ENCODE assay signal across 7 mouse cellular contexts in the genomic region with DNA sequence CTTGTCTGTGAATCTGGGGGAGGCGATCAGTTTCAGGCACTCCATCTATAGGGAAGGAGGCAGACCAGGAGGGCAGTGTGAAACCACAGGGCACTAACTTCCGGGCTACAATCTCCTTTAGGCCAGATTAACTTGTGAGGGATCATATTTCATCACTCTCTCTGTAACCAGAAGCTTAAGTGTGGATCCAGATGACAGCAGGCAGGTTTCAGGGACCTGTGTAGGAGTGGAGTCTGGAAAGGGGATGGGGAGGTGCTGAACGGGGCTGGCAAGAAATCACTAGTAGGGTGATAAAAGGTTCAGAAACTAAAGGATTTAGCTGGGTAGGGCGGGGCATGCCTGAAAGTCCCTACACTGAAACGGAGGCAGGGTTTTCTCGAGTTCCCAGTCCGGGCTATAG. TPM values are rescaled to one million over a fixed set of nuclear protein-coding genes. Genes with fewer than 3 reads are reported as not detected.
DNase-seq lines count a peak whose midpoint lies in the region; ATAC-seq and TF ChIP-seq lines count a peak whose summit lies in the region.

No protein-coding gene starts in this region.

- H3K36me3 ChIP-seq in lung, embryonic 15.5 days: 0 out of 2 replicates have a peak, but pooled peaks cover 5% of the 10 kb centered on the region
- H3K36me3 ChIP-seq in forebrain, embryonic 11.5 days (ENCODE audit: control insufficient read depth, insufficient read depth, low read length): no peaks in the 10 kb centered on the region
- peaks cover 41% of the 10 kb centered on the region for H3K36me3 ChIP-seq in liver, embryonic 12.5 days
- H3K36me3 ChIP-seq in stomach, postnatal 0 days (ENCODE audit: control insufficient read depth, insufficient read depth, low read length): peaks cover 4% of the 10 kb centered on the region; the same call in 1 of the 2 replicates

- DNase-seq in lung, postnatal 14 days: no peak
- no peak for DNase-seq in forebrain, embryonic 11.5 days (ENCODE audit: low spot score)
- DNase-seq in stomach, postnatal 0 days (ENCODE audit: low spot score): peak; percentile 36
- no peak for DNase-seq in left cerebral cortex, adult 8-10 months (ENCODE audit: low spot score in 2 of 2)

- no peaks in the 10 kb centered on the region for H3K9me3 ChIP-seq in lung, embryonic 15.5 days
- H3K9me3 ChIP-seq in forebrain, embryonic 11.5 days (ENCODE audit: control insufficient read depth, low read length): no peaks in the 10 kb centered on the region
- no peaks in the 10 kb centered on the region for H3K9me3 ChIP-seq in liver, embryonic 12.5 days (replicated peaks)
- H3K9me3 ChIP-seq in stomach, postnatal 0 days (ENCODE audit: control insufficient read depth, low read length): no peaks in the 10 kb centered on the region

- H3K9ac ChIP-seq in lung, embryonic 15.5 days: peak overlapping the region; percentile 57; the same call in 1 of the 2 replicates
- H3K9ac ChIP-seq in forebrain, embryonic 11.5 days (ENCODE audit: low read length): peak overlapping the region; percentile 71
- H3K9ac ChIP-seq in liver, embryonic 12.5 days: peak overlapping the region; percentile 67
- H3K9ac ChIP-seq in stomach, postnatal 0 days (ENCODE audit: low read length): peak overlapping the region; percentile 63; the same call in 1 of the 2 replicates

- no peak for TF ChIP-seq CTCF in stomach, postnatal 0 days (IDR thresholded peaks at IDR 0.05; ENCODE audit: low read depth)

- peak overlapping the region; percentile 95 for H3K4me2 ChIP-seq in lung, embryonic 15.5 days
- H3K4me2 ChIP-seq in forebrain, embryonic 11.5 days (ENCODE audit: low read depth, low read length, severe bottlenecking): peak overlapping the region; percentile 89
- H3K4me2 ChIP-seq in liver, embryonic 12.5 days: peak overlapping the region; percentile 94
- H3K4me2 ChIP-seq in stomach, postnatal 0 days (replicated peaks; ENCODE audit: low read depth): peak overlapping the region; percentile 95

- WGBS in lung, embryonic 15.5 days: 5% methylated on average over 7 of the region's 7 CpGs
- WGBS in forebrain, embryonic 11.5 days: 1% methylated on average over 7 of the region's 7 CpGs
- WGBS in liver, embryonic 12.5 days (ENCODE audit: insufficient replicate concordance): 7% methylated on average over 7 of the region's 7 CpGs
- WGBS in stomach, postnatal 0 days: 8% methylated on average over 7 of the region's 7 CpGs

- no peak for ATAC-seq in lung, embryonic 15.5 days (ENCODE audit: borderline replicate concordance, extremely low read depth, low FRiP score, low TSS enrichment)
- no peak for ATAC-seq in forebrain, embryonic 11.5 days (replicated peaks; ENCODE audit: low FRiP score)
- no peak for ATAC-seq in liver, embryonic 12.5 days
- peak; percentile 35 for ATAC-seq in stomach, postnatal 0 days (ENCODE audit: low FRiP score, low TSS enrichment)
- no peak for ATAC-seq in frontal cortex, adult (ENCODE audit: low TSS enrichment)

- peaks cover 21% of the 10 kb centered on the region for H3K27me3 ChIP-seq in lung, embryonic 15.5 days
- H3K27me3 ChIP-seq in forebrain, embryonic 11.5 days (ENCODE audit: control insufficient read depth, insufficient read depth, low read length): peaks cover 3% of the 10 kb centered on the region
- H3K27me3 ChIP-seq in liver, embryonic 12.5 days (replicated peaks): peaks cover 34% of the 10 kb centered on the region
- H3K27me3 ChIP-seq in stomach, postnatal 0 days (ENCODE audit: control insufficient read depth, insufficient read depth, low read length): no peaks in the 10 kb centered on the region

- H3K27ac ChIP-seq in lung, embryonic 15.5 days: no peak overlapping the region
- H3K27ac ChIP-seq in forebrain, embryonic 11.5 days (ENCODE audit: low read depth, low read length): no peak overlapping the region
- peak overlapping the region; percentile 63; the same call in 1 of the 2 replicates for H3K27ac ChIP-seq in liver, embryonic 12.5 days
- H3K27ac ChIP-seq in stomach, postnatal 0 days (replicated peaks): peak overlapping the region; percentile 88

- no peak for TF ChIP-seq EP300 in stomach, postnatal 0 days (optimal IDR thresholded peaks at IDR 0.05)

- peaks cover 29% of the 10 kb centered on the region for H3K4me1 ChIP-seq in lung, embryonic 15.5 days
- peaks cover 20% of the 10 kb centered on the region for H3K4me1 ChIP-seq in forebrain, embryonic 11.5 days (replicated peaks; ENCODE audit: control insufficient read depth, insufficient read depth, low read length)
- H3K4me1 ChIP-seq in liver, embryonic 12.5 days: peaks cover 32% of the 10 kb centered on the region
- H3K4me1 ChIP-seq in stomach, postnatal 0 days (replicated peaks; ENCODE audit: control insufficient read depth, insufficient read depth): peaks cover 2% of the 10 kb centered on the region; the same call in 1 of the 2 replicates

- H3K4me3 ChIP-seq in lung, embryonic 15.5 days: peak overlapping the region; percentile 46
- peak overlapping the region; percentile 28 for H3K4me3 ChIP-seq in forebrain, embryonic 11.5 days (ENCODE audit: low read depth, low read length)
- H3K4me3 ChIP-seq in liver, embryonic 12.5 days: peak overlapping the region; percentile 61
- peak overlapping the region; percentile 53 for H3K4me3 ChIP-seq in stomach, postnatal 0 days (ENCODE audit: low read depth, low read length)

RNA-seq across cellular contexts. Expression of a gene that starts 1.0 kb away (rescaled TPM):
- 17.2 and 18.9 TPM in 2 replicates for polyA plus RNA-seq in lung, embryonic 15.5 days (2015; fragmentation: Nextera tagmentation; extraction: Ambion mirVana)
- polyA plus RNA-seq in forebrain, embryonic 11.5 days (2014; fragmentation: Nextera tagmentation; extraction: Ambion mirVana): 13.9 and 14.8 TPM in 2 replicates
- 34.0 and 34.5 TPM in 2 replicates for polyA plus RNA-seq in liver, embryonic 12.5 days (2016; fragmentation: Nextera tagmentation; extraction: Ambion mirVana)
- polyA plus RNA-seq in stomach, postnatal 0 days (2015; fragmentation: Nextera tagmentation; extraction: Ambion mirVana): 26.4 and 31.0 TPM in 2 replicates
- 10 to 100 TPM in 3 of 4 experiments, 1 to 10 TPM in 1; 9.1 to 12.7 (median 12.1) TPM for total RNA-seq in left cerebral cortex, adult 8-10 months (2022)

RNA-seq across cellular contexts. Expression of a gene that starts 10.8 kb away (rescaled TPM):
- 22.0 and 22.9 TPM in 2 replicates for polyA plus RNA-seq in lung, embryonic 15.5 days (2015; fragmentation: Nextera tagmentation; extraction: Ambion mirVana)
- 28.6 and 31.1 TPM in 2 replicates for polyA plus RNA-seq in forebrain, embryonic 11.5 days (2014; fragmentation: Nextera tagmentation; extraction: Ambion mirVana)
- polyA plus RNA-seq in liver, embryonic 12.5 days (2016; fragmentation: Nextera tagmentation; extraction: Ambion mirVana): 6.9 TPM in 2 replicates
- 11.5 and 11.8 TPM in 2 replicates for polyA plus RNA-seq in stomach, postnatal 0 days (2015; fragmentation: Nextera tagmentation; extraction: Ambion mirVana)
- 10 to 100 TPM; 26.2 to 31.5 (median 26.4) TPM for total RNA-seq in left cerebral cortex, adult 8-10 months (2022)

RNA-seq across cellular contexts. Expression of a gene that starts 11.3 kb away (rescaled TPM):
- polyA plus RNA-seq in lung, embryonic 15.5 days (2015; fragmentation: Nextera tagmentation; extraction: Ambion mirVana): 0.33 and 0.37 TPM in 2 replicates
- 2.9 and 3.7 TPM in 2 replicates for polyA plus RNA-seq in forebrain, embryonic 11.5 days (2014; fragmentation: Nextera tagmentation; extraction: Ambion mirVana)
- polyA plus RNA-seq in liver, embryonic 12.5 days (2016; fragmentation: Nextera tagmentation; extraction: Ambion mirVana): 0.15 and 0.18 TPM in 2 replicates
- polyA plus RNA-seq in stomach, postnatal 0 days (2015; fragmentation: Nextera tagmentation; extraction: Ambion mirVana): 0.82 and 1.0 TPM in 2 replicates
- 100 to 1,000 TPM; 289 to 301 (median 292) TPM for total RNA-seq in left cerebral cortex, adult 8-10 months (2022)

RNA-seq across cellular contexts. Expression of a gene that starts 13.3 kb away (rescaled TPM):
- 4.2 and 4.3 TPM in 2 replicates for polyA plus RNA-seq in lung, embryonic 15.5 days (2015; fragmentation: Nextera tagmentation; extraction: Ambion mirVana)
- 15.9 TPM in 2 replicates for polyA plus RNA-seq in forebrain, embryonic 11.5 days (2014; fragmentation: Nextera tagmentation; extraction: Ambion mirVana)
- polyA plus RNA-seq in liver, embryonic 12.5 days (2016; fragmentation: Nextera tagmentation; extraction: Ambion mirVana): 2.4 and 2.5 TPM in 2 replicates
- 1.0 and 1.3 TPM in 2 replicates for polyA plus RNA-seq in stomach, postnatal 0 days (2015; fragmentation: Nextera tagmentation; extraction: Ambion mirVana)
- 10 to 100 TPM; 36.0 to 41.7 (median 38.6) TPM for total RNA-seq in left cerebral cortex, adult 8-10 months (2022)

Comparison
In these comparisons a context has a peak if more than half of its experiments do, and no peak if none do; other contexts are left out.
1. H3K27ac ChIP-seq: peak in liver, embryonic 12.5 days (single experiment) and stomach, postnatal 0 days (single experiment); none in lung, embryonic 15.5 days (single experiment) and forebrain, embryonic 11.5 days (single experiment).
2. Peak in every context shown above with its lines, with median percentiles within 50 percentile points of each other: H3K4me2 ChIP-seq, H3K4me3 ChIP-seq and H3K9ac ChIP-seq.